Mouse (Mus musculus) lung, embryonic 15.5 days (tissue): Measurements from ENCODE around the gene Adamts14. TPM values are rescaled to one million over a fixed set of nuclear protein-coding genes. Genes with fewer than 3 reads are reported as not detected.

Source experiments
- ATAC-seq: fragments of 200-750 bp; cut with Nextera tagmentation; 2 replicates; pipeline ENCODE4 v1.8.0; 2017; ENCODE audit warnings: moderate number of reproducible peaks, borderline replicate concordance; ENCODE audit not compliant: low FRiP score, low TSS enrichment; ENCODE audit errors: extremely low read depth
- H3K27ac ChIP-seq: fragments of 300-500 bp; sonication (generic); 2 replicates; pipeline ENCODE4 v1.5.1; 2015; ENCODE audit warnings: moderate library complexity, mild to moderate bottlenecking, inconsistent platforms
- H3K27me3 ChIP-seq: fragments of 300-500 bp; sonication (generic); 2 replicates; pipeline ENCODE4 v1.6.1; 2015; ENCODE audit warnings: inconsistent platforms
- H3K36me3 ChIP-seq: fragments of 300-500 bp; sonication (generic); 2 replicates; pipeline ENCODE4 v1.6.1; 2015; ENCODE audit warnings: inconsistent platforms
- H3K4me1 ChIP-seq: fragments of 300-500 bp; sonication (generic); 2 replicates; pipeline ENCODE4 v1.6.1; 2015; ENCODE audit warnings: inconsistent platforms
- H3K4me2 ChIP-seq: fragments of 300-500 bp; sonication (generic); 2 replicates; pipeline ENCODE4 v1.6.1; 2015; ENCODE audit warnings: inconsistent platforms, mild to moderate bottlenecking, moderate library complexity
- H3K4me3 ChIP-seq: fragments of 300-500 bp; sonication (generic); 2 replicates; pipeline ENCODE4 v1.5.1; 2015; ENCODE audit warnings: mild to moderate bottlenecking, inconsistent platforms
- H3K9ac ChIP-seq: fragments of 300-500 bp; sonication (generic); 2 replicates; pipeline ENCODE4 v1.6.1; 2015; ENCODE audit warnings: inconsistent platforms
- H3K9me3 ChIP-seq: fragments of 300-500 bp; sonication (generic); 2 replicates; pipeline ENCODE4 v1.6.1; 2016; ENCODE audit warnings: inconsistent platforms
- WGBS: fragments of 180-500 bp; shearing (Covaris S2); methylation state at CpG from one replicate; pipeline ENCODE4 v1.1.7; 2015; 5-methylcytosine and 5-hydroxymethylcytosine counted together
- polyA plus RNA-seq: library from polyadenylated mRNA; unstranded; fragments of >200 nt; fragmentation: Nextera tagmentation; extraction: Ambion mirVana; gene quantifications from 2 replicates; pipeline ENCODE4 v1.2.1, GENCODE M21; 2015

The Adamts14 gene
- polyA plus RNA-seq, 1 experiment from 2014 or later, result 1.9 TPM

DNA sequence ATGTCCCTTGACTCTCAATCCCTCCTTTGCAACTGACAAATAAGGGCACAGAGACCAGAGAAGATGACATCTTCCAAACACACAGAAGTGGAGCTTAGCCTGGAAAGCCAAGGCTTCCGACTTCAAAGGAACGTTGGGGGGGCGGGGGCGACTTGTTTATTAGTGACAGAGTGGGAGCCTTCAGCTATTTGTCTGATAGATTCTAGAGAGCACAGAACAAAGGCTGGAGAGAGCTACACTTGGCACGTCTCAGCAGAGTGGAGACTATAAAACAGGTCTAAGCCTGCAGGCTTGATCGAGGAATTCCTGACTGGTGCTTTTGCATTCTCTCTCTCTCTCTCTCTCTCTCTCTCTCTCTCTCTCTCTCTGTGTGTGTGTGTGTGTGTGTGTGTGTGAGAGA lies 122.6 kb downstream of the Adamts14 start:
- Histone ChIP-seq H3K27ac (peak overlapping the region; percentile 35; the same call in 1 of the 2 replicates), H3K27me3 (no peaks in the 10 kb centered on the region), H3K9ac (no peak overlapping the region)

DNA sequence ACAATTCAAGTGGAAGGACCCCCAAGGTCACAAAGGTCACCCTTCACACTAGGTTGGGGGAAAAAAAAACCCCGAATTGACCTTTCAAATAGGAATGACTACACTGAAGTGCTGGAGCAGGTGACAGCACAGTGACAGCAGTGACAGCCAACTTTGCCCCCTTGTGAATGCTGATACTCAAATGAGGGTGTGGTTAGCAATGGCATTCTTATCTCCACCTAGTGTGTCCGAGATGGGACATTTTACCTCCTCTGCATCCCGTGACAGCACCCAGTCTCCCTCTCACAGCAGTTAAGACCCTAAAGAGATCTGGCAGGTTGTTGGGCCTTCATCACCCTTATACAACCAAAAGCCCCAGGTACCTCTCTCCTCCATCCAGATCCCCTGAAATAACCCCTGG lies 123.8 kb downstream of the Adamts14 start:
- H3K4me3 ChIP-seq, result no peak overlapping the region
- peaks cover 17% of the 10 kb centered on the region for H3K4me1 ChIP-seq
- 71% methylated on average over 3 of the region's 3 CpGs for WGBS
- no peaks in the 10 kb centered on the region for H3K36me3 ChIP-seq
- H3K27ac ChIP-seq, result no peak overlapping the region
- no peaks in the 10 kb centered on the region for H3K9me3 ChIP-seq
- H3K27me3 ChIP-seq, result no peaks in the 10 kb centered on the region
- ATAC-seq, result no peak
- no peak overlapping the region for H3K9ac ChIP-seq
- no peak overlapping the region for H3K4me2 ChIP-seq

More for the DNA sequence above, 122.6 kb downstream of the Adamts14 start:
- H3K36me3 ChIP-seq, result no peaks in the 10 kb centered on the region
- ATAC-seq, result no peak
- H3K4me2 ChIP-seq, result no peak overlapping the region
- peaks cover 14% of the 10 kb centered on the region for H3K4me1 ChIP-seq
- H3K4me3 ChIP-seq, result no peak overlapping the region
- H3K9me3 ChIP-seq, result no peaks in the 10 kb centered on the region
- WGBS, result 27% methylated on average over 6 of the region's 6 CpGs

DNA sequence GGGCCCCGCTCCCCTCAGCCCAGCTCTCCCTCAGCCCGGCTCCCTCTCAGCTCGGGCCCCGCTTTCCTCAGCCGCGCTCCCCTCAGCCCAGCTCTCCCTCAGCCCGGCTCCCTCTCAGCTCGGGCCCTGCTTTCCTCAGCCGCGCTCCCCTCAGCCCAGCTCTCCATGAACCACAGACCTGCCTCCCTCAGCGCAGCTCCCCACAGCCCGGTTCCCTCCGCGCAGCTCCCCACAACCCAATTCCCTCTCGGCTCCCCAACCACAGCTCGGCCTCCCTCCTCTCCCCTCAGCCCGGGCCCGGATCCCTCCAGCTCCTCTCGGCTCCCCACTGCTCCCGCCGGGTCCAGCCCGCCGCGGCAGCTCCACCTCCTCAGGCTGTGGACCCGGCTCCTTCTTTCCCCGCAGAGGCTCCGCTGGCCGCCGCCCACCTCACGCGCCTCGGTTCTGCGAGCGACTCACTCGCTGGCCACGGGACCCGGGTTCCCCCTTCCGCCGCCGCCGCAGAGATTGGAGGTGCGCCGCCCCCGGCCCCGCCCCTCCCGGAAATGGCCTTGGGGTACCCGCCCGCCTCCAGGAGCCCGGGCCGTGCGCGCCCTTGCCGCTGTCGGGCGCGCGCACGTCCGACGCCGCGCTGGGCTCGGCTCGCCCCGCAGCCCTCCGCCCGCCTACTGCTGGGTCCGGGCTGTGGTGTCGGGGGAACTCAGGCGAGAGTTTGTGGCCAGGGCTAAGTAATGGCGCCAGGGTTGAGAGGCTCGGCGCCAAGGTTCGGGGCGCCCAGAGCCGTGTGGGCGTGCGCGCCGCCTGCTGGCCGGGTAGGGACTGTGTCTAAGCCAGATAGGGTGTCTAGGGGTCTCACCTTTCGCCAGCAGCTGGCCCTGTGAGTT lies 125.8 kb downstream of the Adamts14 start, which contains the start of gene Sgpl1:
TSS of gene Sgpl1 (minus strand) at position 547 of the 884 bp plus-strand sequence.
- peak; percentile 92 for ATAC-seq
- Histone ChIP-seq H3K9ac (peak within 1 kb of the TSS; percentile 83), H3K4me1 (peaks cover 6% of the 10 kb centered on the region), H3K4me2 (peak within 1 kb of the TSS; percentile 96), H3K9me3 (no peaks in the 10 kb centered on the region), H3K4me3 (peak within 1 kb of the TSS; percentile 84), H3K27ac (peak within 1 kb of the TSS; percentile 96), H3K36me3 (no peaks in the 10 kb centered on the region), H3K27me3 (no peaks in the 10 kb centered on the region)
- WGBS, result under 1% methylated on average over 81 of the region's 82 CpGs

Other genes with a start within 250 kb of the Adamts14 start
- 70.4 and 73.5 TPM in 2 replicates for gene Pcbd1, start 184.1 kb downstream of the Adamts14 start, polyA plus RNA-seq
- 59.6 and 62.7 TPM in 2 replicates for gene Sgpl1, start 125.7 kb downstream of the Adamts14 start, polyA plus RNA-seq
- 5.7 and 17.0 TPM in 2 replicates for gene Tbata, start 101.5 kb downstream of the Adamts14 start, polyA plus RNA-seq
- gene Prf1, start 24.4 kb upstream of the Adamts14 start, polyA plus RNA-seq, result 0.18 TPM in 1 of 2 replicates, not detected in the other
- 47.5 and 48.1 TPM in 2 replicates for gene Pald1, start 110.1 kb upstream of the Adamts14 start, polyA plus RNA-seq
- gene Nodal, start 144.5 kb upstream of the Adamts14 start, polyA plus RNA-seq, result 0.09 TPM in 1 of 2 replicates, not detected in the other
- 69.3 and 71.4 TPM in 2 replicates for gene Eif4ebp2, start 179.2 kb upstream of the Adamts14 start, polyA plus RNA-seq
- 7.9 and 8.2 TPM in 2 replicates for gene Lrrc20, start 202.4 kb upstream of the Adamts14 start, polyA plus RNA-seq